Mouse (Mus musculus): ENCODE results near the gene Capn10.

GRCm38 (mm10) chr1:92937797-92938196, 3.6 kb downstream of the Capn10 start:
- TF ChIP-seq CTCF (IDR thresholded peaks at IDR 0.05; ENCODE audit: extremely low read depth, insufficient read length, insufficient replicate concordance, low read depth, low read length), result no peak
- TF ChIP-seq POLR2A (IDR thresholded peaks at IDR 0.05; ENCODE audit: low read depth, low read length), result no peak

Measured in small intestine, adult 2 months (tissue).